Mouse (Mus musculus): ENCODE measurements at regions not wholly inside any gene's neighbourhood (a gene's known extent, or its start where the extent isn't known, plus 50 kb on each side); places are given as distances from the start of the nearest gene placed in this dataset.

DNA sequence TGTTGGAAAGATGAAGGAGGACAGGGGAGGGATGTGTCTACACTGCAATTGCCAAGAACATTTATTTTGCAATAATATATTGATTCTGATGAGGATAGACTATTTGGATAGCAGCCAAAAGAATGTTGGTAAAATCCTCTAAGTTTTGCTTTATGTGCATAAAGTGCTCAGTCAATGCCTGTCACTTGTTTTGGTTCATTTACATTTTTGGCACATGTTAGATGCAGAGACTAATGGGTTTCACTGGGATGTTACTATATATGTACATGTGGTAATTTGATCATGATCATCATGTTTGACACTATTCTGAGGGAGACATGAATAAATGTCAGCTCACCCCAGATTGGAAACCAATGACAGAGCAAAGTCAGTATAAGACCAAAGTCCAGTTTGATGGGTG is 237.2 kb downstream of the Hdgfl1 start:
- no peak for ATAC-seq (ENCODE audit: low FRiP score, low TSS enrichment)
- H3K4me3 ChIP-seq (ENCODE audit: low read length): no peak overlapping the region
- H3K36me3 ChIP-seq (ENCODE audit: insufficient read depth, low read length): no peaks in the 10 kb centered on the region
- no peaks in the 10 kb centered on the region for H3K27me3 ChIP-seq (ENCODE audit: insufficient read depth, low read length)
- H3K9me3 ChIP-seq (ENCODE audit: low read length): no peaks in the 10 kb centered on the region
- H3K9ac ChIP-seq (replicated peaks; ENCODE audit: low read length): no peak overlapping the region
- no peak overlapping the region for H3K27ac ChIP-seq (ENCODE audit: low read length)
- H3K4me2 ChIP-seq (replicated peaks; ENCODE audit: low read depth, low read length): no peak overlapping the region
- no peaks in the 10 kb centered on the region for H3K4me1 ChIP-seq (ENCODE audit: insufficient read depth, low read length)

DNA sequence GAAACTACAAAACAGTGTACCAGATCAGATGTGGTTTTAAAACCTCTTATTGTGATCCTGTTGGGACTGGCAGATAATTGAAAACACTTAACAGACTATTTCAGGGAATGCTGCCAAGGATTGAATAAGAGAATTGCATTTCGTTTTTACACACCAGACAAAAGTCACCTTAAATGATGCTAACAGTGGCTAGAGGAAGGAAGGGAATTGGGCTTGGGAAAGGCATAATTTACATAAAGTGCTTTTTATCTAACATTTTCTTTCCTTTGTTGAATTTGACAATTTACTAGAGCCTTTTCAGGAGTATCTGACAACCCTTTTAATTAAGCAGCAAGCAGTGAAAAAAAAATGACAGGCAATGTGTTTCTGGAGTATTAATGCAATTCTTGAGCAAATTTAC is 250.9 kb downstream of the Hdgfl1 start:
- H3K4me3 ChIP-seq (ENCODE audit: low read length): no peak overlapping the region
- no peaks in the 10 kb centered on the region for H3K36me3 ChIP-seq (ENCODE audit: insufficient read depth, low read length)
- ATAC-seq (ENCODE audit: low FRiP score, low TSS enrichment): no peak
- WGBS: 59% methylated on average over 1 of the region's 1 CpGs
- no peaks in the 10 kb centered on the region for H3K4me1 ChIP-seq (ENCODE audit: insufficient read depth, low read length)
- H3K27ac ChIP-seq (ENCODE audit: low read length): no peak overlapping the region
- no peak overlapping the region for H3K4me2 ChIP-seq (replicated peaks; ENCODE audit: low read depth, low read length)
- no peaks in the 10 kb centered on the region for H3K27me3 ChIP-seq (ENCODE audit: insufficient read depth, low read length)
- no peaks in the 10 kb centered on the region for H3K9me3 ChIP-seq (ENCODE audit: low read length)
- no peak overlapping the region for H3K9ac ChIP-seq (replicated peaks; ENCODE audit: low read length)

DNA sequence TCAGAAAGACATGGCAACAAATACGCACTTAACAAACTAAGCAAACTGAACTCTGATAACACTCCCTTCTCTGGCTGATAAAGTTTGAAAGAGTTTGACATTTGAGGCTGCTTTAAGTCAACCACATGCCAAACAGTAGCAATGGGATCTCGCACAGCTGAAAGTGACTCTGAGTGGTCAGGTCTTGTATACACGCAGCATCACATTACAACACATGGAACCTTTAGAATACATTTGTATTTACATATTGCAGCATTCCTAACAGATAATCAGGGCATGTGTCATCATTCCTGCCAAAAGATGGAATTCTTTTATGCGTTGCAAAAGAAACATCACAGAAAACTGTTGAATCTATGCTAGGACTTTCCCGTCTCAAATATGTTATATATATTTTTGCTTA is 251.5 kb downstream of the Hdgfl1 start:
- H3K36me3 ChIP-seq (ENCODE audit: insufficient read depth, low read length): no peaks in the 10 kb centered on the region
- H3K9ac ChIP-seq (replicated peaks; ENCODE audit: low read length): no peak overlapping the region
- H3K4me1 ChIP-seq (ENCODE audit: insufficient read depth, low read length): no peaks in the 10 kb centered on the region
- no peaks in the 10 kb centered on the region for H3K9me3 ChIP-seq (ENCODE audit: low read length)
- H3K27me3 ChIP-seq (ENCODE audit: insufficient read depth, low read length): no peaks in the 10 kb centered on the region
- no peak overlapping the region for H3K4me2 ChIP-seq (replicated peaks; ENCODE audit: low read depth, low read length)
- ATAC-seq (ENCODE audit: low FRiP score, low TSS enrichment): no peak
- no peak overlapping the region for H3K27ac ChIP-seq (ENCODE audit: low read length)
- no peak overlapping the region for H3K4me3 ChIP-seq (ENCODE audit: low read length)
- WGBS: 86% methylated on average over 5 of the region's 5 CpGs

DNA sequence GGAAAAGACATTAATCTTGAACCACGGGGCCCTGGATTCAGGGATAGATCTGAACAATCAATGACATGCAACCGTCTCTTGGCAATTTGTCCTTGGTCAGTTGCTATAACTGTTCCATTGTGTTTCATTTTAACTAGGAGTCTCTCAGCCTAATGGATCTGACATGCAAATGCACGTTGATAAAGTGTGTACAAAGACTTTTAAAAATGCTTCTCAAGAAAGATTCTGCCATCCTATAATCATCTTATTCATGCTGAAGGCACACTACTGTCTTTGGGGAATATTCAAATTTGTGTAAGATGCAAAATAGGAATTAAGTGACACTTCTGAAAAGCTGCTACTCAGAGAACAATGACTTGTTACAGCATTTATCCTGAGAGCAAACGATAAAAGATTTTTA is 252.3 kb downstream of the Hdgfl1 start:
- Histone ChIP-seq H3K27me3 (ENCODE audit: insufficient read depth, low read length) (no peaks in the 10 kb centered on the region), H3K9me3 (ENCODE audit: low read length) (no peaks in the 10 kb centered on the region), H3K4me3 (ENCODE audit: low read length) (no peak overlapping the region), H3K9ac (replicated peaks; ENCODE audit: low read length) (no peak overlapping the region), H3K4me1 (ENCODE audit: insufficient read depth, low read length) (no peaks in the 10 kb centered on the region), H3K36me3 (ENCODE audit: insufficient read depth, low read length) (no peaks in the 10 kb centered on the region), H3K4me2 (replicated peaks; ENCODE audit: low read depth, low read length) (no peak overlapping the region), H3K27ac (ENCODE audit: low read length) (no peak overlapping the region)
- 74% methylated on average over 4 of the region's 4 CpGs for WGBS
- no peak for ATAC-seq (ENCODE audit: low FRiP score, low TSS enrichment)

DNA sequence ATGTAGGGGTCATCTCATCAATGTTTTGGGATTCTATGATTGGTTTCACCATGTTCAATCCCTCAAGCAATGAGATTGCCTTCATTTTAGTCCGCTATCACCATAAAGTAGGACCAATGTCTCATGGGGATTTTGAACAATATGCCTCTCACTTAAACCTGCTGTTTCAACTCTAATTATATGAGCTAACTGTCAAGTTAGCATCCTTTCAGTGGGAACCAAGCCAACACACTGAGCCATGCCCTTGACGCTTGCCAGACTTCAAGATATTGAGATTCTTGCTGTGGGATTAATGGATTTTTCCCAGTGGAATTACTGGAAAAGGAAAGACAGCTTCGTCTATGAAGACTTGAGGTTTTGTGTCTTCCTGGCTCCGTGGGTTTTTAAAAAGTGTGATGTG is 259.5 kb downstream of the Hdgfl1 start:
- no peaks in the 10 kb centered on the region for H3K4me1 ChIP-seq (ENCODE audit: insufficient read depth, low read length)
- H3K9me3 ChIP-seq (ENCODE audit: low read length): no peaks in the 10 kb centered on the region
- no peaks in the 10 kb centered on the region for H3K36me3 ChIP-seq (ENCODE audit: insufficient read depth, low read length)
- H3K4me3 ChIP-seq (ENCODE audit: low read length): no peak overlapping the region
- H3K27me3 ChIP-seq (ENCODE audit: insufficient read depth, low read length): no peaks in the 10 kb centered on the region
- no peak overlapping the region for H3K4me2 ChIP-seq (replicated peaks; ENCODE audit: low read depth, low read length)
- ATAC-seq (ENCODE audit: low FRiP score, low TSS enrichment): no peak
- H3K9ac ChIP-seq (replicated peaks; ENCODE audit: low read length): no peak overlapping the region
- no peak overlapping the region for H3K27ac ChIP-seq (ENCODE audit: low read length)
- 65% methylated on average over 4 of the region's 4 CpGs for WGBS

DNA sequence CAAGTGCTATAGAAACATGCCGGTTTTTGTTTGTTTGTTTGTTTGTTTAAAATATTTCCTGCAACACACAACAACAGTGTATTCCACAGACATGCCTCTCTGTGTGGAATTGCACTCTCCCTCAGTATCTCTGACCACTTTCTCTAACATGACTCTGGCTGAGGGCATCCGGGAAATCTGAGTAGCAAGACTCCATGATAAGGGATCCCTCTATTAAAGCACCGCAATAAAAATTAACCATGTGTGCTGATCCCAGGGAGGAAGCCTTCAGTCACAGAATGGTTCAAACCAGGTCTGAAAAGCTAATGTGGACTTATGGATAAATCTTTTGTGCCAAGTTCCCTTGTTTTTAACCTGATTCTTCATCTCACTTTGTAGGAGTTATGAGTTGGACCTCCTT is 260.1 kb downstream of the Hdgfl1 start:
- H3K36me3 ChIP-seq (ENCODE audit: insufficient read depth, low read length): no peaks in the 10 kb centered on the region
- H3K27me3 ChIP-seq (ENCODE audit: insufficient read depth, low read length): no peaks in the 10 kb centered on the region
- WGBS: 51% methylated on average over 3 of the region's 3 CpGs
- no peaks in the 10 kb centered on the region for H3K9me3 ChIP-seq (ENCODE audit: low read length)
- peak; percentile 70; the same call in 1 of the 2 replicates for ATAC-seq (ENCODE audit: low FRiP score, low TSS enrichment)
- H3K4me1 ChIP-seq (ENCODE audit: insufficient read depth, low read length): no peaks in the 10 kb centered on the region
- H3K9ac ChIP-seq (replicated peaks; ENCODE audit: low read length): no peak overlapping the region
- H3K27ac ChIP-seq (ENCODE audit: low read length): no peak overlapping the region
- H3K4me2 ChIP-seq (replicated peaks; ENCODE audit: low read depth, low read length): no peak overlapping the region
- no peak overlapping the region for H3K4me3 ChIP-seq (ENCODE audit: low read length)

DNA sequence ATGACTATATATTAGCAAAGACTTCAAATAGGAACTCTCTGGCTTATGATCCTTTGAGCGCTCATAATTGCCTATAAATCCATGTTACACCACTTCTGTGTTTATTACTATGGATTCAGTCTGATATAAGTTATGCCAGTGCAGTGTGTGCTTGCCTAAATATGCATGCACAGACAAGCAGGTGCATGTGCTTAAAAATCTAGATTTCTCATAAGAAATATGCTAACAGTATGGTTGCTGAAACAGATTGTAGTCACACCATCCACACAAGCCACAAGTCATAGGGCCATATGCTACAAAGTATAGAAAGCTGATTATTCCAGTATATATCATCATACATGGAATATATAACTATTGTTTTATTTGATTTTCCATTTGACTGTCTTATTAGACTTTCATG is 266.2 kb downstream of the Hdgfl1 start:
- no peaks in the 10 kb centered on the region for H3K9me3 ChIP-seq (ENCODE audit: low read length)
- ATAC-seq (ENCODE audit: low FRiP score, low TSS enrichment): no peak
- no peaks in the 10 kb centered on the region for H3K4me1 ChIP-seq (ENCODE audit: insufficient read depth, low read length)
- no peak overlapping the region for H3K4me2 ChIP-seq (replicated peaks; ENCODE audit: low read depth, low read length)
- no peak overlapping the region for H3K4me3 ChIP-seq (ENCODE audit: low read length)
- H3K27ac ChIP-seq (ENCODE audit: low read length): no peak overlapping the region
- 97% methylated on average over 1 of the region's 1 CpGs for WGBS
- H3K27me3 ChIP-seq (ENCODE audit: insufficient read depth, low read length): no peaks in the 10 kb centered on the region
- H3K9ac ChIP-seq (replicated peaks; ENCODE audit: low read length): no peak overlapping the region
- no peaks in the 10 kb centered on the region for H3K36me3 ChIP-seq (ENCODE audit: insufficient read depth, low read length)

DNA sequence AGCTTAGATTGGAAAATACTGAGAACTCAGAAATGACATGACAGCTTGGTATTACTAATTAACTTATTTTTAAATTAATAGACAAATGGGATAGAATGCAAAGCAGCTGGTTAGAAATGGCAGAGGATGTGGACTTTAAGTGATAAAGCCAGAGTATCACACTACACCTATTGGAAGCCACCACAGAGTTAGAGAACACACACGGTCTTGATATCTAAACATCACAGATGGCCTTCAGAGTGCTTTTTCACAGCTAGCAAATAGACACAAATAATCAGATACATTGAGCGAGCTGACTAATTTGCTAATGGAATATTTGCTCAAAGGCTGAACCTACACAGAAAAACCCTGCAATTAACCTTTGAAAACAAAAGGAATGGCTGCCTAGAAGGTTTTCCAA is 272.9 kb downstream of the Hdgfl1 start:
- Histone ChIP-seq H3K27me3 (ENCODE audit: insufficient read depth, low read length) (no peaks in the 10 kb centered on the region), H3K9me3 (ENCODE audit: low read length) (no peaks in the 10 kb centered on the region), H3K4me2 (replicated peaks; ENCODE audit: low read depth, low read length) (no peak overlapping the region), H3K27ac (ENCODE audit: low read length) (no peak overlapping the region), H3K9ac (replicated peaks; ENCODE audit: low read length) (no peak overlapping the region), H3K36me3 (ENCODE audit: insufficient read depth, low read length) (no peaks in the 10 kb centered on the region), H3K4me1 (ENCODE audit: insufficient read depth, low read length) (no peaks in the 10 kb centered on the region), H3K4me3 (ENCODE audit: low read length) (no peak overlapping the region)
- ATAC-seq (ENCODE audit: low FRiP score, low TSS enrichment): no peak
- 84% methylated on average over 2 of the region's 2 CpGs for WGBS

DNA sequence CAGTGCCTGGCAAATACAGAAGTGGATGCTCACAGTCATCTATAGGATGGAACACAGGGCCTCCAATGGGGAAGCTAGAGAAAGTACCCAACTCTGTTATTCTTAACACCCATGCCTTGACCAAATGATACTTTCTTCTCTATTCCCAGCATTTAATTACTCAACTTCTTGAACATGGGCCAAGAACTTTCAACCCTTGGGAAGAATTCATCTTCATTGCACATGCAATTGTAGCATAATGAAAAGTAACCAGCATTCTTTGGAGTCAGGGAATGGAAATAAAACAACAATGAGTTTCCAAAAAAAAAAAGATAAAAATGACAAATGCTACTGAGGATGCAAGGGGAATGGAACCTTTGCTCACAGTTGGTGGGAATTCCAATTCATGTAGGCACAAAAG is 274.1 kb downstream of the Hdgfl1 start:
- Histone ChIP-seq H3K27me3 (ENCODE audit: insufficient read depth, low read length) (no peaks in the 10 kb centered on the region), H3K4me2 (replicated peaks; ENCODE audit: low read depth, low read length) (no peak overlapping the region), H3K9me3 (ENCODE audit: low read length) (no peaks in the 10 kb centered on the region), H3K36me3 (ENCODE audit: insufficient read depth, low read length) (no peaks in the 10 kb centered on the region), H3K27ac (ENCODE audit: low read length) (no peak overlapping the region), H3K4me3 (ENCODE audit: low read length) (no peak overlapping the region), H3K4me1 (ENCODE audit: insufficient read depth, low read length) (no peaks in the 10 kb centered on the region), H3K9ac (replicated peaks; ENCODE audit: low read length) (no peak overlapping the region)
- no peak for ATAC-seq (ENCODE audit: low FRiP score, low TSS enrichment)

DNA sequence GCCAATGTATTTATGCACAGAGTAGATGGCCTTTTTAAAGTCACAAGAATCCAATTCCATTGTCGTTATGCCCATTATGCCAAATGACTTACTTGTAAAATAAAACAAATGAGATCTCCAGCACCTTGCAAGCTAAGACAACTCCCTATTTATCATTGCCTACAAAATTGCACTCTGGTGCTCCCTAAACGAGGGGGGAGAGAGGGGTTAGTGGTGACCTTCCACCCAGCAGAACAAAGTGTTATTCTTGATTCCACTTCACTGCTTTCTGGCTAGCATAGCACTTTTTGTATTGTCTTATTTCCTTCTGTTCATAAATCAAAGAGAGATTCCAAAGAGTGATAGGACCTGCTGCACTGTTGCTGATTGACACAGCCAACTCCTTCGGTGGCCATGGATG is 300.6 kb downstream of the Hdgfl1 start:
- H3K4me2 ChIP-seq (replicated peaks; ENCODE audit: low read depth, low read length): no peak overlapping the region
- H3K4me1 ChIP-seq (ENCODE audit: insufficient read depth, low read length): peaks cover 6% of the 10 kb centered on the region; the same call in 1 of the 2 replicates
- no peak overlapping the region for H3K27ac ChIP-seq (ENCODE audit: low read length)
- no peaks in the 10 kb centered on the region for H3K9me3 ChIP-seq (ENCODE audit: low read length)
- peak; percentile 78; the same call in 1 of the 2 replicates for ATAC-seq (ENCODE audit: low FRiP score, low TSS enrichment)
- no peaks in the 10 kb centered on the region for H3K36me3 ChIP-seq (ENCODE audit: insufficient read depth, low read length)
- WGBS: 13% methylated on average over 3 of the region's 3 CpGs
- no peak overlapping the region for H3K4me3 ChIP-seq (ENCODE audit: low read length)
- no peaks in the 10 kb centered on the region for H3K27me3 ChIP-seq (ENCODE audit: insufficient read depth, low read length)
- no peak overlapping the region for H3K9ac ChIP-seq (replicated peaks; ENCODE audit: low read length)

DNA sequence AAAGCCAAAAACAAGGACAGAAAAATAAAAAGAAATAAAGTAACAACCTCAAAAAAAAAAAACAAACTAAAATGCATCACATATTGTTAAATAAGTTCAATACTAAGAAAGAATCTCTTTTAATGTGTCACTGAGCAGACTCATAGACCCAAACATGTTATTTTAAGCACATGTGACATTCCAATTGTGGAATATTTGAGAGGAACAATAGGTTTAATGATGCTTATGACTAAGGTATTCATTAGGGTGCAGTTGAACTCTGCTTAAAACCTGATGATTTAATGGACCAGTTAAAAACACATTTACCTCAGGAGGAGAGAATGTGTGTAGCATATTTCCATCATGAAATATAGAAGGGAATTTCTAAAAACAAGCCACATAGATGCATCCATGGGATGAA is 302.4 kb downstream of the Hdgfl1 start:
- Histone ChIP-seq H3K9ac (replicated peaks; ENCODE audit: low read length) (no peak overlapping the region), H3K4me1 (ENCODE audit: insufficient read depth, low read length) (peaks cover 6% of the 10 kb centered on the region; the same call in 1 of the 2 replicates), H3K9me3 (ENCODE audit: low read length) (no peaks in the 10 kb centered on the region), H3K36me3 (ENCODE audit: insufficient read depth, low read length) (no peaks in the 10 kb centered on the region), H3K4me3 (ENCODE audit: low read length) (no peak overlapping the region), H3K27ac (ENCODE audit: low read length) (no peak overlapping the region), H3K4me2 (replicated peaks; ENCODE audit: low read depth, low read length) (no peak overlapping the region), H3K27me3 (ENCODE audit: insufficient read depth, low read length) (no peaks in the 10 kb centered on the region)
- no peak for ATAC-seq (ENCODE audit: low FRiP score, low TSS enrichment)

Measured in kidney, embryonic 16.5 days (tissue).